Mouse (Mus musculus) B cell, adult 2 months (primary cell): ENCODE measurements around the gene Stk31.
A peak's percentile ranks its signal among the peaks of the same experiment; 100 is the strongest.
"Not testable (repeated sequence)": the region's sequence is repeated elsewhere in the genome, so short reads cannot be mapped to it uniquely, and the experiment has no call there.

ENCODE experiments used
- DNase-seq, 2 experiments: peaks; one replicate each; pipeline ENCODE4 v3.0.0; 2022

Stk31 gene

GRCm38 (mm10) chr6:49395316-49395715 lies at the start of gene Stk31:
Stk31 (plus strand) TSS chr6:49395604.
- DNase-seq = no peak

GRCm38 (mm10) chr6:49349826-49350225 lies 45.6 kb upstream of the Stk31 start:
- DNase-seq = no peak

- no peak for DNase-seq
Observed at GRCm38 (mm10) chr6:49354613-49355012, 40.8 kb upstream of the Stk31 start.

GRCm38 (mm10) chr6:49355171-49355570 lies 40.2 kb upstream of the Stk31 start:
- peak in 1 of 2 experiments; percentile 10 for DNase-seq

DNA sequence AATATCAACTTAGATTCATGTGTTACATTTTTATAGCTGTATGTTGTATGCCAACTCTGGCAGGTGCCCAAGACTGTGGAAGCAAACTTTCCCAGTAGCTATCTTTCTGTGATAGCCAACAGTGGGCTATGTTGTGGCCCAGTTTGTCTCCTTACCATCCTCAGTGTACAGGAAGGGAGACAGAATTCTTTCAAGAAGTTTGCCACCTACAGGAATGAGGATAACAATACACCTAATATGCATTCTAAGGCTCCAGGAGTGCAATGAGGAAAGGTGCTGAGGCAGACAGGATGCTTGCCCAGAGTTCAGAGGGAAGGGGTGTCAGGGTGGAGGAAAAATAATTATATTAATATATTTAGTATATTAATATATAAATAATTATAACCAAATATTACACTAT lies 35.0 kb upstream of the Stk31 start:
- no peak for DNase-seq

DNA sequence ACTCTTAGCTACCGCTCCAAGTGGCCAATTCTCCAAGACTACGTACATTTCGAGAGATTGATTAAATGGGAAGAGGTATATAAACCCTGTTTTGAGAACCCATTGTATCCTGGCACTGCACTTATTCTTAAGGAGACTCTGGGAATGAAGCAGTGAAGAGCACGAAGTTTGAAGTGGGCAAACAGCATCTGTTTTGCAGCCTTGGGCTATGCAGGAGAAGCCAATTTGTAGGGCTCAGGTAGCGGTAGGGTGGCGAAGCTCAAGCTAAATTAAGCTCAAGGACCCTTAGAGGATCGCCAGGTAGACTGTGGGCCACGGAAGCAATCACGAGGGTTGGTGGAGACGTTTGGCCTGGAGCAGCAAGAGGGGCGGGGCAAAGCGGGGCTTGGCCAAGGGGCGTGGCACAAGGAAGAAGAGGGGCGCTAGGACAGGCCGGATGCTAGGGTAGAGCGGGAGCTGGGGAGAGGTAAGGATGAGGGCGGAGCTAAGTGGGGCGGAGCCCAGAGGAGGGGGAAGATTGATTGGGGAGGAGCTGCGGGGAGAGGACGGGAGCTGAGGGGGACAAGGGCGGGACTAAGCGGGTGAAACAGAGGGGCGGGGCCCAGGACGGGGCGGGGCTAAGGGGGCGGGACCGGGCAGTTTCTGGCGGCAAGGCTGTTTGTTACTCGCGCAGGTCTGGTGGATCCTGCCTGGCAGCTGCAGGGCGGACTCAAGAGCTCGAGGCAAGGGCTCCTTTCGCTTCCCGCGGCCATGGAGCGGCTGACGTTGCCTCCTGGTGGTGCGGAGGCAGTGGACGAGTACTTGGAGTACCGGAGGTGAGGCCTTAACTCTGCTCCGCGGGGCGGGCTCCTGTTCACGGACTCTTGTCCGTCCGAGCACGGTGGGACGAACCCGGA lies 28.0 kb upstream of the Stk31 start, which contains the start of gene Fam221a:
Fam221a (plus strand) TSS at position 581 of the 896 bp plus-strand sequence.
- DNase-seq = peak; percentile 86

- DNase-seq = no peak
Observed at GRCm38 (mm10) chr6:49368212-49368611, 27.2 kb upstream of the Stk31 start.

GRCm38 (mm10) chr6:49372705-49373104 lies 22.7 kb upstream of the Stk31 start:
- no peak for DNase-seq

DNA sequence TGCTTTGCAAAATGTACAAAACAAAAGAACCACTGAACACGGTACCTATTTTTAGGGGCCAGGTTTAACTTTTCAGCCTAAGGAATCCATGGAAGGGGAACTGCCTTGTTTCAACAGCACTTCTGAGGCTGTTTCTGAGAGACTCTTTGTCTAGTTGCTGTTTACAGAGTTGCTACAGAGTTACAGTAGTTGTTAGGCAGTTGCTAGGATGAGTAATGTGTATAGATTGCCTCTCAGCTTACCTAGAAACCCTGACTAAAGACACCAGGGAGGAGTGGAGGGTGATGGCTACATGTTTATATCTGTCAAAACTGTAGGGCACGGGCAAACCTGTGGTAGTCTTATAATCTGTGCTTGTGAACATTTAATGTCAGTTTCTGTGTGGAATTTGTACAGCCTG lies 21.5 kb upstream of the Stk31 start:
- no peak for DNase-seq

- no peak for DNase-seq
Observed at GRCm38 (mm10) chr6:49378328-49378727, 17.1 kb upstream of the Stk31 start.

DNA sequence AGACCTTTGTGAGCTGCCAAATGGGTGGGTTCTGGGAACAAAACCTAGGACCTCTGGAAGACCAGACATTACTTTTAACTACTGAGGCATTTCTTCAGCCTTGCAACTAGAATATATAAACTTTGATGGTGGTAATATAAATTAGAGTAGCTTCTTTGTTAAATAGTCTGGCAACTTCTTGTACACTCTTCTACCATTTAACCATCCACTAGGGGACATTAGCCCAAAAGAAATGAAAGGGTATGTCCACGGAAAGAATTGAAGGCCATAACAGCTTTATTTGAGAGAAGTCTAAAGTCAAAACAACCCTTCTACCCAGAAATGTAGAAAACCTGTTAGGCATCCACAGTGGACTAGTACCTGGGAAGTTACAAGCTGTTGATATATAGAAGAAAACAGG lies 1.1 kb upstream of the Stk31 start:
- DNase-seq = no peak

GRCm38 (mm10) chr6:49397466-49397865 lies 2.1 kb downstream of the Stk31 start:
- peak; percentile 40 to 44 for DNase-seq

- DNase-seq = no peak
Observed at GRCm38 (mm10) chr6:49398365-49398764, 3.0 kb downstream of the Stk31 start.

DNA sequence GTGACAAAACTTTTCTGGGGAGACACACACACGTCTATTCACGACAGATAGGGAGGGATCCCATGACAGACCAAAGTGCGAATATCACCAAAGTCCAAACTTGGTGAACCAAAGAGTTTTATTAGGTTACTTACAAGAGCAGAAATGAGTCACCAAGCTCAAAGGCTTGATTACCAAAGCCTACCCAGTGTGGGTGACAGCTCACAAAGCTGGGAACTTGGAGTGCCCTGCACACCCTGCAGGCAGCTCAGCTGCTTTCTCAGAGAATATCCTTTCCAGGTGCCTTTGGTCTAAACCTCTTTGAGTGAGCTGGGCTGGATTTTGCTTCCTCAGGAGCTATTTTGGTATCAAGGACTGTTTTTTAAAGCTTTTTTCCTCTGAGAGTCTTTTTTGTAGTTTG lies 15.4 kb downstream of the Stk31 start:
- DNase-seq = no peak

GRCm38 (mm10) chr6:49412967-49413366 lies 17.6 kb downstream of the Stk31 start:
- DNase-seq = not testable (repeated sequence)

DNA sequence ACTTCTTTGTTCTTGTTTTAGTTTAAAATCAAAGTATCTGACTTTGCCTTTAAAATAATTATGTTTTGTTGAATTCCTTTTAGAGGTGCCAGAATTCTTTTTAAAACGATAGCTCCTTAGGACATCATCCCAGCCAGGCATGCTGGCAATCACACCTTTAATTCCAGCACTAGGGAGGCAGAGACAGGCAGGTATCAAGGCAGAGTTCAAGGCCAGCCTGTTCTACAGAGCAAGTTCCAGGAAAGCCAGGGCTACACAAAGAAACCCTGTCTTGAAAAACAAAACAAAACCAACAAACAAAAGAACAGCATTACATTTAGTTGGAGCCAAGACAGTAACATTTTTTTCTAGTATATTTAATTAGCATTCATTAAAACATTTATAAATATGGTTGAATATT lies 20.6 kb downstream of the Stk31 start:
- DNase-seq = no peak

DNA sequence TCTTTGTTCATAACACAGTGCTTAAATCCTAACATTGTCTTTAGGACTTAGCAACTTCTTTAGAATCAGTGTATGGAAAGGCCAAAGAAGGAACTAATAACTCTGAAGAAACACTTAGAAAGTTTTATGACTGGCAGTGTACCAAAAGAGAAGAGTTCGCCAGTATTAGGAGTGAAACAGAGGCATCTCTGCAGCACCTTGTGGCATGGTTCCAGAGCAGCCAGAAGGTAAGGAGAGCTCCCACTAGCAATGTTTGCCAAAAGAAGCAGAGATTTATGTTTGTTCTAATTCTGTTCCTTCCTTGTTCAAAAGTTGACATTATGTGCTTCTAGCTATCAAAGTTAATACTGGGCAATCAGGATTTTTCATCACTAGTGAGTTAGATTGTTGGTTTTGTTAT lies 41.9 kb downstream of the Stk31 start:
- DNase-seq = no peak

DNA sequence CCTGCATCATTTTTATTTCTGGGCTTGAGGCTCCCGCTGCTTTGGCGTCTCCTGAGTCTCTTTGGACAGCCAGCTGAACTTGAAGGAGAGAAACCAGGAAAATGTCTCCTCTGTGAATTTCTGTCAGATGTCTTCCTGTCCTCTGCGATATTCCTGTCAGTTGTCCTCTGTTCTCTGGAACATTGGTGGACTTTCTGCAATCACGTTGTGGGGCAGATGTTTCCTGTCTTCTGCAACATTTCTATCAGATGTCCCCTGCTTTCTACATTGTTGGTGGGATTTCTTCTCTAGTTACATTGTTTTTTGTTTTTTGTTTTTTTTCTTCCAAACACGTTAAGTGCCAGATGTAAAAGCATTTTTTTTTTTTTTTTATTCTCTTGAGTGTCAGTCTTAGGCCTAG lies 62.7 kb downstream of the Stk31 start:
- DNase-seq = no peak

GRCm38 (mm10) chr6:49483205-49483604 lies 87.8 kb downstream of the Stk31 start:
- no peak for DNase-seq

- DNase-seq = no peak
Observed at GRCm38 (mm10) chr6:49491526-49491925, 96.1 kb downstream of the Stk31 start.

DNA sequence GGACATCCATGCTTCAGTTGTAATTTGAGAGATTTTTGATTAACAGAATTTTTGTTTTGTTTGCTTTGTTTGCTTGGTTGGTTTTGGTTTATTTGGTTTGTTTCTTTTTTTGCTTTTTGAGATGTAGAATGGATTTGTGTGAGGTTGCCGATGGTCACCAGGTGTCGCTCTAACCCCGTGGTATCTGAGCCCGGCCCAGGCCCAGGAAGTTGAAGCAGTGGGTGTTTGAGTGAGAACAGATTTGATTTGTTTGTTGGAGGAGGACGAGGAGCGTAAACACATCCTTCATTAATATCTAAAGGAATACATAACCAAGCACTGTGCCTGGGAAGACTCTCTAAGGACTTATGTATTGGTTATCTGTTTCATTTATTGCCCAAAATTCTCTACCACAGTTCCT lies 123.6 kb downstream of the Stk31 start:
- DNase-seq = peak; percentile 66
